Mouse (Mus musculus) E14TG2a.4 (cell line): ENCODE results near the gene Zfr.

Experiments
- CTCF ChIP-seq: conservative IDR thresholded peaks from 2 replicates; pipeline ENCODE4 v1.5.1; 2014; ENCODE audit warnings: low read length
- NANOG ChIP-seq: IDR thresholded peaks from 2 replicates; pipeline ENCODE4 v1.6.1; 2014; ENCODE audit warnings: borderline replicate concordance, low read length, mixed read lengths

GRCm38 (mm10) chr15:12111232-12111631 is 6.4 kb upstream of the Zfr start:
- TF ChIP-seq CTCF (no peak), NANOG (no peak)
